Mouse (Mus musculus) heart, embryonic 11.5 days (tissue): ENCODE results near the gene Lars2. TPM values are rescaled to one million over a fixed set of nuclear protein-coding genes. Genes with fewer than 3 reads are reported as not detected.
A peak's percentile ranks its signal among the peaks of the same experiment; 100 is the strongest.

Experiments used
- ATAC-seq: fragments of 200-750 bp; cut with Nextera tagmentation; replicated peaks from 2 replicates; pipeline ENCODE4 v1.8.0; 2017; ENCODE audit warnings: moderate library complexity; ENCODE audit not compliant: insufficient number of reproducible peaks, low FRiP score, low TSS enrichment
- H3K27ac ChIP-seq: fragments of 300-500 bp; sonication (generic); 2 replicates; pipeline ENCODE4 v1.5.1; 2014; ENCODE audit warnings: mild to moderate bottlenecking, low read depth, low read length
- H3K27me3 ChIP-seq: fragments of 300-500 bp; sonication (generic); 2 replicates; pipeline ENCODE4 v1.6.1; 2014; ENCODE audit warnings: mild to moderate bottlenecking, low read length, mixed read lengths; ENCODE audit not compliant: control insufficient read depth, insufficient read depth
- H3K36me3 ChIP-seq: fragments of 300-500 bp; sonication (generic); 2 replicates; pipeline ENCODE4 v1.6.1; 2014; ENCODE audit warnings: mild to moderate bottlenecking, low read length, moderate library complexity, mixed read lengths; ENCODE audit not compliant: control insufficient read depth, insufficient read depth
- H3K4me1 ChIP-seq: fragments of 300-500 bp; sonication (generic); 2 replicates; pipeline ENCODE4 v1.6.1; 2014; ENCODE audit warnings: low read length; ENCODE audit not compliant: control insufficient read depth, insufficient read depth
- H3K4me2 ChIP-seq: fragments of 300-500 bp; sonication (generic); 2 replicates; pipeline ENCODE4 v1.6.1; 2014; ENCODE audit warnings: mild to moderate bottlenecking, moderate library complexity
- H3K4me3 ChIP-seq: fragments of 300-500 bp; sonication (generic); 2 replicates; pipeline ENCODE4 v1.5.1; 2014; ENCODE audit warnings: low read depth, low read length
- H3K9ac ChIP-seq: fragments of 300-500 bp; sonication (generic); 2 replicates; pipeline ENCODE4 v1.6.1; 2014; ENCODE audit warnings: mild to moderate bottlenecking, low read depth, low read length, moderate library complexity
- H3K9me3 ChIP-seq: fragments of 300-500 bp; sonication (generic); replicated peaks from 2 replicates; pipeline ENCODE4 v1.6.1; 2016; ENCODE audit warnings: low read length; ENCODE audit not compliant: control insufficient read depth
- WGBS: fragments of 180-500 bp; shearing (Covaris S2); extraction: QIAGEN DNeasy Blood & Tissue Kit; methylation state at CpG from one replicate; pipeline ENCODE4 v1.1.7; 2014; ENCODE audit not compliant: insufficient replicate concordance; 5-methylcytosine and 5-hydroxymethylcytosine counted together
- polyA plus RNA-seq: library from polyadenylated mRNA; unstranded; fragments of >200 nt; fragmentation: Nextera tagmentation; extraction: Ambion mirVana; gene quantifications from 2 replicates; pipeline ENCODE4 v1.2.1, GENCODE M21; 2014

Lars2 gene
- polyA plus RNA-seq, 1 experiment from 2014 or later, result 1,126 TPM

DNA sequence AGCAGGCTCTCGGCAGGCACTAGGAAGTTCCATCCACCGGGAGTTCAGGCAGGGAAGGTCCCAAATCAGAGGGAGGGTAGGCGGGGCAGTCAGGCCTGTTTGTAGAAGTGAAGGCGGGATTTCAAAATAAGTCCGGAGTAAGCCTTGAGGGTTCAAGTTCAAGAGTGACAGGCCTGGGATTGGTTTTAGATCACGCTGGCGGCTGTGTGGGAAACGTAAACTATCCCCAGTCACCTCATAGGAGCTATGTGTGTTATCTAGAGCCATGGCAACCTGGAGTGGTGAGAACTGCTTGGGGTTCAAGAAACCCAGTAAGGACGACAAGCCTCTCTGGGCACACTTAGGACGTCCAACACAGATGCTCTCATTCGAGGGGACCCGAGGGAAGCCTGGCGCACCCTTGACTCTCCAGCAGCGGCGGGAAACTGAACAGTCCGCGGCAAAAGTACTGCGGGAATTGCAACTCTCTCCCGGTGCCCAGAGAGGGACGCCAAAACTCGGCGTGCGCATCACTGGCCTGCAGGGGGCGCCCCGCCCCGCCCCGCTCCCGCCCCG lies 111.4 kb downstream of the Lars2 start:
- peak overlapping the region; percentile 44 for H3K4me3 ChIP-seq
- peak; percentile 56 for ATAC-seq
- no peaks in the 10 kb centered on the region for H3K9me3 ChIP-seq
- H3K4me2 ChIP-seq, result peak overlapping the region; percentile 80
- peaks cover 3% of the 10 kb centered on the region; the same call in 1 of the 2 replicates for H3K36me3 ChIP-seq
- peaks cover 34% of the 10 kb centered on the region for H3K4me1 ChIP-seq
- no peaks in the 10 kb centered on the region for H3K27me3 ChIP-seq
- H3K9ac ChIP-seq, result 0 out of 2 replicates have a peak overlapping the region, but pooled peaks have one; percentile 30
- H3K27ac ChIP-seq, result no peak overlapping the region
- under 1% methylated on average over 20 of the region's 29 CpGs for WGBS

DNA sequence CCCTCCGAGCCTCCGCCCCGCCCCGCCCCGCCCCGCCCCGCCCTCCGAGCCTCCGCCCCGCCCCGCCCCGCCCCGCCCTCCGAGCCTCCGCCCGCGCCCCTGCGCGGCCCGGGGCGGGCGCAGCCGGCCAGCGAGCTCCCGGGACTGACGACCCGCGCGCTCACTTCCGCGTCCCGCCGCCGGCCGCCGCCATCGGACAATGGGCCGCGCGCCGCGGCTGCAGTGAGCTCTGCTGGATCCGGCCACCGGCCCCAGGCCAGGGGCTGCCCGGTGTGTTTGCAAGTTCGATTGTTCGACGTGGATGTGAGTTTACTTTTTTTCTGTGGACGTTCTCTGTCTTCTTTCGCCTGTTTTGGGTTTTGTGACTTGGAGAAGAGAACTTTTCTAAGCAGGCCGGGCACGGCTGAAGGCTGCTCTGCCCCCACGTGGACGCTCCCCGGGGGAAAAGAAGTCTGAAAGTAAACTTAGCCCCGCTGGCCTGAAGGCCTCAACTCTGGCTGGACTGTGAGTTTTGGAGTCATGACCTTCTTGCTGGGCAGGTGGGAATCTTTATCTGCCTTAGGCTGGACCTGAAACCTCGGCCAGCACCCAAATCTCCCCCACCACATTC lies 112.0 kb downstream of the Lars2 start, which contains the start of gene Limd1:
Gene Limd1, plus strand, starts transcription at position 121 of the 610 bp plus-strand sequence.
- H3K27me3 ChIP-seq, result no peaks in the 10 kb centered on the region
- 0% methylated on average over 40 of the region's 57 CpGs for WGBS
- ATAC-seq, result peak; percentile 89
- H3K9me3 ChIP-seq, result no peaks in the 10 kb centered on the region
- peak within 1 kb of the TSS; percentile 96 for H3K4me2 ChIP-seq
- H3K4me3 ChIP-seq, result peak within 1 kb of the TSS; percentile 71
- peaks cover 3% of the 10 kb centered on the region; the same call in 1 of the 2 replicates for H3K36me3 ChIP-seq
- H3K9ac ChIP-seq, result peak within 1 kb of the TSS; percentile 87
- H3K4me1 ChIP-seq, result peaks cover 40% of the 10 kb centered on the region
- peak within 1 kb of the TSS; percentile 90 for H3K27ac ChIP-seq

DNA sequence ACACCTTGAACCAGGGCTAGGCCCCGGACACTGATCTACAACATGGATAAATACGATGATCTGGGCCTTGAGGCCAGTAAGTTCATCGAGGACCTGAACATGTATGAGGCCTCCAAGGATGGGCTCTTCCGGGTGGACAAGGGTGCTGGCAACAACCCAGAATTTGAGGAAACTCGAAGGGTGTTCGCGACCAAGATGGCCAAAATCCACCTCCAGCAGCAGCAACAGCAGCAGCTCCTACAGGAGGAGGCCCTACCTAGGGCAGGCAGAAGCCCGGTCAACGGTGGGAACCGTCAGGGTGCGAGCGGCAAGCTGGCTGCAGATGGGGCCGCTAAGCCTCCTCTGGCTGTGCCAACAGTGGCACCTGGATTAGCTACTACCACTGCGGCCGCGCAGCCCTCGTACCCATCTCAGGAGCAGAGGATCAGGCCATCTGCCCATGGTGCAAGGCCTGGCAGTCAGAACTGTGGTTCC lies 112.5 kb downstream of the Lars2 start:
- peak overlapping the region; percentile 90; the same call in 1 of the 2 replicates for H3K27ac ChIP-seq
- H3K4me2 ChIP-seq, result peak overlapping the region; percentile 96
- H3K27me3 ChIP-seq, result no peaks in the 10 kb centered on the region
- H3K4me3 ChIP-seq, result peak overlapping the region; percentile 71
- H3K36me3 ChIP-seq, result peaks cover 3% of the 10 kb centered on the region; the same call in 1 of the 2 replicates
- peak overlapping the region; percentile 87 for H3K9ac ChIP-seq
- no peaks in the 10 kb centered on the region for H3K9me3 ChIP-seq
- H3K4me1 ChIP-seq, result peaks cover 44% of the 10 kb centered on the region
- WGBS, result 17% methylated on average over 17 of the region's 17 CpGs
- peak; percentile 35 for ATAC-seq

DNA sequence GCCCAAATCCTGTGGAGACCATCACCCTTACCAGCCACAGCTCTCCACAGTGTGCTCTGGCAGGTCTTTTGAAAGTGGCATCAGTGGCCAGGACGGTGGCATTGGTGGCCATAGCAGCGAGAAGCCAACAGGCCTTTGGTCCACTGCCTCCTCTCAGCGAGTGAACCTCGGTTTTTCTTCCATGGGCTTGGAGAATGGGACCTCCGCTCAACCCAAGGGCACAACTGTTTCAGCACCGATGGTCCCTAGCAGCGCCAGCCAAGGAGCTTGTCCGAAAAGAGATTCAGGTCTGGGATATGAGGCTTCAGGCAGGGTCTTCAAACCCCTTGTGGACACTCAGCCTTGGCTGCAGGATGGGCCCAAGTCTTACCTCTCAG lies 113.1 kb downstream of the Lars2 start:
- ATAC-seq, result no peak
- Histone ChIP-seq H3K4me2 (peak overlapping the region; percentile 96), H3K9ac (peak overlapping the region; percentile 87), H3K36me3 (peaks cover 3% of the 10 kb centered on the region; the same call in 1 of the 2 replicates), H3K4me1 (peaks cover 49% of the 10 kb centered on the region), H3K27ac (no peak overlapping the region), H3K9me3 (no peaks in the 10 kb centered on the region), H3K4me3 (peak overlapping the region; percentile 71), H3K27me3 (no peaks in the 10 kb centered on the region)
- 82% methylated on average over 8 of the region's 8 CpGs for WGBS

DNA sequence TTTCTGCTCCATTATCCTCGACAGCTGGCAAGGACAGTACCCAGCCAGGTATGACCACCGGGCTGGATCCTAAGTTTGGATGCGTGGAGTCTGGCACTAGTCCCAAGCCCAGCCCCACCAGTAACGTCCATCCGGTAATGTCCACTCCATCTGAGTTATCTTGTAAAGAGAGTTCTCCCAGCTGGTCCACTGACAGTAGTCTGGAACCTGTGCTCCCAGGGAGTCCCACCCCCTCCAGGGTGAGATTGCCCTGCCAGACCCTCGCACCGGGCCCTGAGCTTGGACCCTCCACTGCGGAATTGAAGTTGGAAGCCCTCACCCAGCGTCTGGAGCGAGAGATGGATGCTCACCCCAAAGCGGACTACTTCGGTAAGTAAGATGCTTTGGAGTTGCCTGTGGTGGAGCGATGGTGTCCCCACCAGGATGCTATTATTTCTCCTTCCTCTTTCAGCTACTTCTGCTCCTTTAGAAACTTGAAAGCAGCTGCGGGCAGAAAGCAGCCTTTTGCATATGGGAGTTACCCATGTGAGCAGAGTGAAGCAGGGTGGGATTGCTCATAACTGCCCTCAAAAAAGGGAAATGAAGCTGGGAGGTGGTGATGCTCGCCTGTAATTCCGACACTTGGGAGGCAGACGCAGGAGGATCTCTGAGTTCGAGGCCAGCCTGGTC lies 113.7 kb downstream of the Lars2 start:
- Histone ChIP-seq H3K9me3 (no peaks in the 10 kb centered on the region), H3K27ac (no peak overlapping the region), H3K4me3 (peak overlapping the region; percentile 71), H3K4me2 (peak overlapping the region; percentile 96), H3K9ac (peak overlapping the region; percentile 29; the same call in 1 of the 2 replicates), H3K36me3 (peaks cover 3% of the 10 kb centered on the region; the same call in 1 of the 2 replicates), H3K27me3 (no peaks in the 10 kb centered on the region), H3K4me1 (peaks cover 49% of the 10 kb centered on the region)
- WGBS, result 76% methylated on average over 18 of the region's 18 CpGs
- ATAC-seq, result no peak

DNA sequence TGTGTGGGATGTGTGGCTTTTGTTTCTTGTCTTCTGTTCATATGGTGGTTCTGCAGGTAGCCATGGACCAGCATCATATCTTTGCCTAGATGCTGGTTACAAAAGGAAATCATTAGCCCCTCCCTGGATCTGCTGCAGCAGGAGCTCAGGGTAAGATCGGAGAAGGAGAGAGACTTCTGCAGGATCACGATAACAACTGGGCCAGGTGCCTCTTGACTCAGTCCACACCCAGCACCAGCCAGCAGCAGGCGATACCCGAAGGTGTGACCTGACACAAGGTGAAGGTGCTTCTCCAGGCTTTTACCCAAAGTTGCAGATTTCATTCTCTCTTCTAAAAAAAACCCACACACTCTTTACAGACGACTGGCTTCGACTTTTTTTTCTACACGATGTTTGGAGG lies 114.4 kb downstream of the Lars2 start:
- peaks cover 3% of the 10 kb centered on the region; the same call in 1 of the 2 replicates for H3K36me3 ChIP-seq
- no peaks in the 10 kb centered on the region for H3K27me3 ChIP-seq
- H3K9ac ChIP-seq, result no peak overlapping the region
- WGBS, result 48% methylated on average over 7 of the region's 7 CpGs
- no peak overlapping the region for H3K27ac ChIP-seq
- H3K4me3 ChIP-seq, result peak overlapping the region; percentile 71
- H3K9me3 ChIP-seq, result no peaks in the 10 kb centered on the region
- no peak for ATAC-seq
- peak overlapping the region; percentile 96 for H3K4me2 ChIP-seq
- peaks cover 49% of the 10 kb centered on the region for H3K4me1 ChIP-seq

DNA sequence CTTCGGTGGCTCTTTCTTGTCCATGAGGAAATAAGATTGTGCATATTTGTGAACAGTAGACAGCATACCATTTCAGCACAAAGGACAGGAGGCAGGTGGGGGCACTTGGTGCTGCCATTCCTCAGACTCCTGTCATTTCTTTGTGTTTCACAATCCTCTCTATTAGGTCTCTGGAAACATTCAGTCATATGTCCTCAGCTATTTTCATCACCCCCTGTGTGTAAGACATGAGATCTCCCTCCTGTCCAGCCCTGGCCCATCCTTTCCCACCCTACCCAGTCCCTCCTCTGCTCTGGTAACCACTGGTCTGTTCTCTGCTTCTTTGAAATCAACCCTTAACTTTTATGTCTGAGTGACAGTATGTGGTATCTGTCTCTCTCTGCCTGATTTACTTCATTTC lies 116.9 kb downstream of the Lars2 start:
- peaks cover 58% of the 10 kb centered on the region for H3K4me1 ChIP-seq
- WGBS, result 80% methylated on average over 1 of the region's 1 CpGs
- peaks cover 3% of the 10 kb centered on the region; the same call in 1 of the 2 replicates for H3K36me3 ChIP-seq
- H3K9me3 ChIP-seq, result no peaks in the 10 kb centered on the region
- H3K4me2 ChIP-seq, result no peak overlapping the region
- no peak overlapping the region for H3K4me3 ChIP-seq
- no peak overlapping the region for H3K9ac ChIP-seq
- no peak for ATAC-seq
- H3K27me3 ChIP-seq, result no peaks in the 10 kb centered on the region
- H3K27ac ChIP-seq, result no peak overlapping the region

DNA sequence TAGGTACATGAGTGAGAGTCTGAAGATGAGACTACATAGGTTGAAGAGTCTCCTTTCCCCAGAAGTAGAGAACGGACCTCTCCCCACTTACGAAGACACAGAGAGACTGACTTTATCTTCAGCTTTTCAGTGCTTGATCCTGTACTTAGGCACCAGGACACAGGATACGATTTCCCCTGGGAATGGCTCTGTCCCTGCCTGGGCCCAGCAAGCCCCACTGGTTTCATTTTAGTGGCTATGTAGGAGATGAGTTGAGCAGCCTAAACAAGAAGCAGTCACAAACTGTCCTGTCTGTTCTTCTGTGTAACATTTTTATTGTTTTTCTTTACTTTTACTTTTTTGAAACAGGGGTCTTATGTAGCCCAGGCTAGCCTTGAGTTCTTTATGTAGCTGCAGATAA lies 118.1 kb downstream of the Lars2 start:
- Histone ChIP-seq H3K9me3 (no peaks in the 10 kb centered on the region), H3K36me3 (peaks cover 3% of the 10 kb centered on the region; the same call in 1 of the 2 replicates), H3K4me2 (no peak overlapping the region), H3K9ac (no peak overlapping the region), H3K27me3 (no peaks in the 10 kb centered on the region), H3K4me3 (no peak overlapping the region), H3K27ac (no peak overlapping the region), H3K4me1 (peaks cover 62% of the 10 kb centered on the region)
- 82% methylated on average over 3 of the region's 3 CpGs for WGBS
- no peak for ATAC-seq
